Mouse (Mus musculus) MEL (cell line): ENCODE measurements around the gene Dync1h1. TPM values are rescaled to one million over a fixed set of nuclear protein-coding genes. Genes with fewer than 3 reads are reported as not detected.

Source experiments
- DNase-seq: peaks from one replicate; pipeline ENCODE4 v3.0.0; 2011; ENCODE audit warnings: low read depth, low spot score
- H3K27ac ChIP-seq: 2 replicates; pipeline ENCODE4 v1.5.1; 2012; ENCODE audit warnings: low read depth, mild to moderate bottlenecking, control low read depth, low read length, moderate library complexity; ENCODE audit not compliant: control insufficient read depth
- H3K27me3 ChIP-seq, 2 experiments: fragments of 150-350 bp in 1 of 2; sonication (generic) in 1 of 2; 2 replicates each; pipeline ENCODE4 v1.6.1; 2012; ENCODE audit warnings: low read length in 2 of 2, mild to moderate bottlenecking in 2 of 2, improper control_type of control experiment in 1 of 2, moderate library complexity in 1 of 2; ENCODE audit not compliant: insufficient read depth in 2 of 2, control insufficient read depth in 1 of 2
- H3K36me3 ChIP-seq, 2 experiments: 2 replicates each; pipeline ENCODE4 v1.6.1; 2012 to 2014; ENCODE audit warnings: low read length in 2 of 2, improper control_type of control experiment in 1 of 2, inconsistent platforms in 1 of 2, mild to moderate bottlenecking in 1 of 2; ENCODE audit not compliant: insufficient read depth in 2 of 2, control insufficient read depth in 1 of 2
- H3K4me1 ChIP-seq, 2 experiments: fragments of 150-350 bp in 1 of 2; sonication (generic) in 1 of 2; 2 replicates each; pipeline ENCODE4 v1.6.1; 2012; ENCODE audit warnings: low read length in 2 of 2, improper control_type of control experiment in 1 of 2, mild to moderate bottlenecking in 1 of 2; ENCODE audit not compliant: insufficient read depth in 2 of 2, control insufficient read depth in 1 of 2
- H3K4me3 ChIP-seq, 2 experiments: fragments of 150-350 bp in 1 of 2; sonication (generic) in 1 of 2; 2 replicates each; pipeline ENCODE4 v1.5.1; 2012; ENCODE audit warnings: low read depth in 2 of 2, low read length in 2 of 2, mild to moderate bottlenecking in 2 of 2, moderate library complexity in 2 of 2, control low read depth in 1 of 2, improper control_type of control experiment in 1 of 2; ENCODE audit not compliant: control insufficient read depth in 1 of 2, insufficient read depth in 1 of 2
- H3K79me2 ChIP-seq: 2 replicates; pipeline ENCODE4 v1.6.1; 2012; ENCODE audit warnings: mild to moderate bottlenecking, low read length, moderate library complexity; ENCODE audit not compliant: control insufficient read depth, poor library complexity, insufficient read depth
- H3K9ac ChIP-seq: 2 replicates; pipeline ENCODE4 v1.6.1; 2012; ENCODE audit warnings: low read depth, mild to moderate bottlenecking, control low read depth, low read length, moderate library complexity; ENCODE audit not compliant: control insufficient read depth, poor library complexity, severe bottlenecking
- H3K9me3 ChIP-seq: fragments of 150-350 bp; sonication (generic); replicated peaks from 2 replicates; pipeline ENCODE4 v1.6.1; 2012; ENCODE audit warnings: mild to moderate bottlenecking, low read length, improper control_type of control experiment, moderate library complexity; ENCODE audit not compliant: insufficient read depth
- CTCF ChIP-seq, 3 experiments: IDR thresholded peaks in 2 of 3; conservative IDR thresholded peaks in 1 of 3; 2 replicates each; pipeline ENCODE4 v1.5.1; 2011 to 2012; ENCODE audit warnings: low read length in 3 of 3, low read depth in 2 of 3, mild to moderate bottlenecking in 2 of 3, improper control_type of control experiment in 1 of 3, inconsistent platforms in 1 of 3, mixed read lengths in 1 of 3, moderate library complexity in 1 of 3; ENCODE audit not compliant: control insufficient read depth in 1 of 3, insufficient read depth in 1 of 3, poor library complexity in 1 of 3, severe bottlenecking in 1 of 3
- E2F4 ChIP-seq: IDR thresholded peaks from 2 replicates; pipeline ENCODE4 v1.6.1; 2011; ENCODE audit warnings: low read depth, low read length, improper control_type of control experiment, borderline replicate concordance
- ELF1 ChIP-seq: IDR thresholded peaks from 2 replicates; pipeline ENCODE4 v1.6.1; 2014; ENCODE audit warnings: low read depth, mild to moderate bottlenecking, inconsistent platforms, low read length, improper control_type of control experiment, moderate library complexity
- EP300 ChIP-seq, 2 experiments: IDR thresholded peaks; 2 replicates each; pipeline ENCODE4 v1.6.1; 2011; ENCODE audit warnings: improper control_type of control experiment in 2 of 2, low read length in 2 of 2, low read depth in 1 of 2, mild to moderate bottlenecking in 1 of 2
- ETS1 ChIP-seq: IDR thresholded peaks from 2 replicates; pipeline ENCODE4 v1.6.1; 2012; ENCODE audit warnings: low read depth, mild to moderate bottlenecking, inconsistent platforms, low read length, improper control_type of control experiment, moderate library complexity
- GABPA ChIP-seq: IDR thresholded peaks from 2 replicates; pipeline ENCODE4 v1.6.1; 2012; ENCODE audit warnings: low read depth, mild to moderate bottlenecking, inconsistent platforms, low read length, improper control_type of control experiment, moderate library complexity
- GATA1 ChIP-seq: IDR thresholded peaks from 2 replicates; pipeline ENCODE4 v1.6.1; 2011; ENCODE audit warnings: low read depth, low read length, improper control_type of control experiment
- HCFC1 ChIP-seq: IDR thresholded peaks from 2 replicates; pipeline ENCODE4 v1.6.1; 2012; ENCODE audit warnings: low read depth, mild to moderate bottlenecking, inconsistent platforms, low read length, improper control_type of control experiment, moderate library complexity
- JUND ChIP-seq: IDR thresholded peaks from 2 replicates; pipeline ENCODE4 v1.6.1; 2011; ENCODE audit warnings: low read depth, mild to moderate bottlenecking, improper control_type of control experiment, low read length
- KAT2A ChIP-seq: conservative IDR thresholded peaks from 2 replicates; pipeline ENCODE4 v1.6.1; 2012; ENCODE audit warnings: low read depth, low read length, improper control_type of control experiment, inconsistent platforms
- MAFK ChIP-seq: IDR thresholded peaks from 2 replicates; pipeline ENCODE4 v1.6.1; 2011; ENCODE audit warnings: low read depth, mild to moderate bottlenecking, low read length, improper control_type of control experiment, borderline replicate concordance
- MXI1 ChIP-seq: IDR thresholded peaks from 2 replicates; pipeline ENCODE4 v1.6.1; 2011; ENCODE audit warnings: mild to moderate bottlenecking, low read depth, low read length, improper control_type of control experiment
- MYC ChIP-seq: IDR thresholded peaks from 2 replicates; pipeline ENCODE4 v1.6.1; 2011; ENCODE audit warnings: low read depth, mild to moderate bottlenecking, low read length, improper control_type of control experiment, moderate library complexity
- TCF12 ChIP-seq: IDR thresholded peaks from 2 replicates; pipeline ENCODE4 v1.6.1; 2014; ENCODE audit warnings: low read depth, mild to moderate bottlenecking, inconsistent platforms, low read length, improper control_type of control experiment, moderate library complexity
- USF2 ChIP-seq, 2 experiments: IDR thresholded peaks; 2 replicates each; pipeline ENCODE4 v1.6.1; 2011 to 2012; ENCODE audit warnings: improper control_type of control experiment in 2 of 2, low read length in 2 of 2, borderline replicate concordance in 1 of 2, inconsistent platforms in 1 of 2, low read depth in 1 of 2, mild to moderate bottlenecking in 1 of 2; ENCODE audit not compliant: insufficient read depth in 1 of 2
- ZKSCAN1 ChIP-seq: IDR thresholded peaks from 2 replicates; pipeline ENCODE4 v1.6.1; 2012; ENCODE audit warnings: low read depth, mild to moderate bottlenecking, inconsistent platforms, low read length, improper control_type of control experiment, moderate library complexity
- ZMIZ1 ChIP-seq: IDR thresholded peaks from 2 replicates; pipeline ENCODE4 v1.6.1; 2012; ENCODE audit warnings: low read depth, mild to moderate bottlenecking, inconsistent platforms, low read length, improper control_type of control experiment, moderate library complexity
- ZNF384 ChIP-seq: IDR thresholded peaks from 2 replicates; pipeline ENCODE4 v1.6.1; 2012; ENCODE audit warnings: low read depth, mild to moderate bottlenecking, inconsistent platforms, low read length, improper control_type of control experiment
- polyA plus RNA-seq, 2 experiments: library from polyadenylated mRNA; stranded (reverse) in 1 of 2; unstranded in 1 of 2; fragments of >175 nt in 1 of 2; fragments of >200 nt in 1 of 2; gene quantifications; 2 replicates each; pipeline versions ENCODE4 v1.2.1 to v1.2.4; 2012; ENCODE audit warnings: low replicate concordance in 2 of 2, low read depth in 1 of 2; ENCODE audit not compliant: insufficient read length in 2 of 2, insufficient read depth in 1 of 2, missing spikeins in 1 of 2
- total RNA-seq: library from RNA; depleted of rRNA; stranded (reverse); fragments of 300-350 nt; gene quantifications from 2 replicates; pipeline ENCODE4 v1.2.3, GENCODE M21; 2012

Gene Dync1h1
- total and polyA plus RNA-seq, 3 experiments, result 98.2 to 230 (median 157) TPM

DNA sequence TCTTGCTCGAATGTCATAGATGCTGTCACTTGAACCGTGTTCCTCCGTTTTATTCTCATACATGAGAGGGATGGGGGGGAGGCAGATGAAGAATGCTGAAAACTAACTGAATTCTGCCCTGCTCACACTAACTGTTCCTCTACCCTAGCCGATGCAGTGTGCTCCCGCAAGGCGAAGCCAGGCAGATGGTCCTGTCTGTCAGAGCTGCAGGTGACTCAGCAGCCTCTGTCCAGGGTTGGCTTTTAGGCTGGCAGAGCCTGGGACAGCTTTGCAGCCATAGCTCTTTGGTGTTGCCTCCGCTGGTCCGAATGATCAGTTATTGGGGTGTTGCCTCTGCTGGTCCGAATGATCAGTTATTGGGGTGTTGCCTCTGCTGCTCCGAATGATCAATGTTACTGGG, 30.2 kb upstream of the Dync1h1 start (continued):
- no peak for TF ChIP-seq MAFK

DNA sequence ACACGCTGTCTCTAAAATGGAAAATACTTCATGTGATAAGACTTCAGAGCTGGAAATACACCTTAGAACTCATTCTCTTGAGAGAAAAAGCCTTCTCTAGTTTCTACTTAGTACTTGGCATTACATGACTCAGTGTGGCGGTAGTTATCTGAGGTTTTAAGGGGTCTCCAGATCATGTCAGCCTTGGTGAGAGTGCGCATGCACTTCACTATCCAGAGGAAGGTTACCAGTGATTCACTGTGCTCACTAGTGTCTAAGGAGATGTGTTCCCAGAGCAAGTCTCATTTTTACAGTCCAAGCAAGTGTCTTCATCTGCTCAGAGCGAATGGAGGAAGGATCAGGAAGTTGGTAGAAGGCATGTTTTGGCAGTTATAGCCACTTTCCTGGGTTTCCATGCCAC, 28.9 kb upstream of the Dync1h1 start:
- no peak for DNase-seq
- Histone ChIP-seq H3K9ac (no peak overlapping the region), H3K36me3 (0 out of 4 replicates have a peak, but pooled peaks cover 0 to 2% of the 10 kb centered on the region in 2 experiments), H3K4me1 (no peaks in the 10 kb centered on the region), H3K27me3 (no peaks in the 10 kb centered on the region), H3K79me2 (no peaks in the 10 kb centered on the region), H3K9me3 (no peaks in the 10 kb centered on the region), H3K27ac (no peak overlapping the region), H3K4me3 (no peak overlapping the region)
- TF ChIP-seq KAT2A (no peak), ZKSCAN1 (no peak), ELF1 (no peak), HCFC1 (no peak), CTCF (IDR thresholded peaks at IDR 0.05 in 2 of 3, conservative IDR thresholded peaks at IDR 0.05 in 1 of 3; ENCODE audit: control insufficient read depth in 1 of 3, insufficient read depth in 1 of 3, low read depth in 2 of 3, low read length in 3 of 3, poor library complexity in 1 of 3, severe bottlenecking in 1 of 3) (no peak), GATA1 (no peak), JUND (no peak), E2F4 (no peak), ETS1 (no peak), MXI1 (no peak)

GRCm38 (mm10) chr12:110573635-110574034, 27.6 kb upstream of the Dync1h1 start:
- Histone ChIP-seq H3K27me3 (no peaks in the 10 kb centered on the region), H3K9ac (no peak overlapping the region), H3K27ac (no peak overlapping the region), H3K79me2 (no peaks in the 10 kb centered on the region), H3K4me1 (no peaks in the 10 kb centered on the region), H3K4me3 (no peak overlapping the region), H3K36me3 (0 out of 4 replicates have a peak, but pooled peaks cover 0 to 2% of the 10 kb centered on the region in 2 experiments), H3K9me3 (no peaks in the 10 kb centered on the region)
- TF ChIP-seq MYC, result no peak
- TF ChIP-seq GABPA, result no peak
- no peak for TF ChIP-seq ZMIZ1
- no peak for TF ChIP-seq TCF12
- TF ChIP-seq EP300 (IDR thresholded peaks at IDR 0.05; ENCODE audit: low read depth in 1 of 2, low read length in 2 of 2), result no peak
- TF ChIP-seq JUND, result no peak
- TF ChIP-seq ELF1, result no peak
- TF ChIP-seq ZNF384, result no peak
- TF ChIP-seq USF2 (IDR thresholded peaks at IDR 0.05; ENCODE audit: borderline replicate concordance in 1 of 2, insufficient read depth in 1 of 2, low read depth in 1 of 2, low read length in 2 of 2), result no peak
- DNase-seq, result no peak
